Mouse (Mus musculus): ENCODE measurements around the gene Cdkn2b. TPM values are rescaled to one million over a fixed set of nuclear protein-coding genes. Genes with fewer than 3 reads are reported as not detected.

Gene Cdkn2b
- polyA plus RNA-seq, 1 experiment: 8.2 TPM

GRCm38 (mm10) chr4:89279641-89280040 is 31.2 kb downstream of the Cdkn2b start:
- Histone ChIP-seq H3K4me1 (ENCODE audit: control insufficient read depth, insufficient read depth, low read length) (peaks cover 17% of the 10 kb centered on the region), H3K27me3 (ENCODE audit: control insufficient read depth, insufficient read depth, low read length) (no peaks in the 10 kb centered on the region)

GRCm38 (mm10) chr4:89277381-89277940 is 33.4 kb downstream of the Cdkn2b start:
- Histone ChIP-seq H3K27ac (ENCODE audit: control insufficient read depth, insufficient read depth, low read depth, low read length) (no peak overlapping the region), H3K36me3 (ENCODE audit: control insufficient read depth, insufficient read depth, low read length) (no peaks in the 10 kb centered on the region), H3K4me1 (ENCODE audit: control insufficient read depth, insufficient read depth, low read length) (peaks cover 20% of the 10 kb centered on the region), H3K27me3 (ENCODE audit: control insufficient read depth, insufficient read depth, low read length) (no peaks in the 10 kb centered on the region; the same call in 1 of the 2 replicates), H3K4me3 (ENCODE audit: control insufficient read depth, low read depth, low read length) (no peak overlapping the region)
- TF ChIP-seq POLR2A (IDR thresholded peaks at IDR 0.05; ENCODE audit: control insufficient read depth, low read depth, low read length): no peak

More at GRCm38 (mm10) chr4:89279641-89280040, 31.2 kb downstream of the Cdkn2b start:
- H3K36me3 ChIP-seq (ENCODE audit: control insufficient read depth, insufficient read depth, low read length): no peaks in the 10 kb centered on the region
- TF ChIP-seq CTCF (IDR thresholded peaks at IDR 0.05; ENCODE audit: control insufficient read depth, insufficient read depth, insufficient replicate concordance, low read depth, low read length): no peak
- TF ChIP-seq POLR2A (IDR thresholded peaks at IDR 0.05; ENCODE audit: control insufficient read depth, low read depth, low read length): no peak
- no peak overlapping the region for H3K27ac ChIP-seq (ENCODE audit: control insufficient read depth, insufficient read depth, low read depth, low read length)
- no peak overlapping the region for H3K4me3 ChIP-seq (ENCODE audit: control insufficient read depth, low read depth, low read length)

DNA sequence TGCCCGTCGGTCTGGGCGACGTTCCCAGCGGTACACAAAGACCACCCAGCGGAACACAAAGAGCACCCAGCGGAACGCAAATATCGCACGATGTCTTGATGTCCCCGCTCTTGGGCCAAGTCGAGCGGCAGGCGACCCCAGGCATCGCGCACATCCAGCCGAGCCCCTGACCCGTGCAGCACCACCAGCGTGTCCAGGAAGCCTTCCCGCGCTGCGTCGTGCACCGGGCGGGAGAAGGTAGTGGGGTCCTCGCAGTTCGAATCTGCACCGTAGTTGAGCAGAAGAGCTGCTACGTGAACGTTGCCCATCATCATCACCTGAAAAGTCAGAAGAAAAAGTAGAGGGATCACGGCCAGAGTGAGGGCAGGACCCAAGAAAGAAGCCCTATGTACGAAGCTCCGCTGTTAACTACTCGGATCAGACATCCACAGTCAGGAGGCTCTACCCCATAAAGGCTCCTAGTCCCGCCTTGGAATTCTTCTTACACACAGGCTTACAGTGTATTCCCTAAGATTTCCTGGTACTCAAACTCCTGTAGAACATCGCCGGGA is 34.1 kb downstream of the Cdkn2b start:
- TF ChIP-seq CTCF (IDR thresholded peaks at IDR 0.05; ENCODE audit: control insufficient read depth, insufficient read depth, insufficient replicate concordance, low read depth, low read length): no peak
- no peak for TF ChIP-seq POLR2A (IDR thresholded peaks at IDR 0.05; ENCODE audit: control insufficient read depth, low read depth, low read length)
- Histone ChIP-seq H3K4me3 (ENCODE audit: control insufficient read depth, low read depth, low read length) (no peak overlapping the region), H3K27me3 (ENCODE audit: control insufficient read depth, insufficient read depth, low read length) (no peaks in the 10 kb centered on the region; the same call in 1 of the 2 replicates), H3K36me3 (ENCODE audit: control insufficient read depth, insufficient read depth, low read length) (no peaks in the 10 kb centered on the region), H3K4me1 (ENCODE audit: control insufficient read depth, insufficient read depth, low read length) (peaks cover 15% of the 10 kb centered on the region), H3K27ac (ENCODE audit: control insufficient read depth, insufficient read depth, low read depth, low read length) (no peak overlapping the region)

DNA sequence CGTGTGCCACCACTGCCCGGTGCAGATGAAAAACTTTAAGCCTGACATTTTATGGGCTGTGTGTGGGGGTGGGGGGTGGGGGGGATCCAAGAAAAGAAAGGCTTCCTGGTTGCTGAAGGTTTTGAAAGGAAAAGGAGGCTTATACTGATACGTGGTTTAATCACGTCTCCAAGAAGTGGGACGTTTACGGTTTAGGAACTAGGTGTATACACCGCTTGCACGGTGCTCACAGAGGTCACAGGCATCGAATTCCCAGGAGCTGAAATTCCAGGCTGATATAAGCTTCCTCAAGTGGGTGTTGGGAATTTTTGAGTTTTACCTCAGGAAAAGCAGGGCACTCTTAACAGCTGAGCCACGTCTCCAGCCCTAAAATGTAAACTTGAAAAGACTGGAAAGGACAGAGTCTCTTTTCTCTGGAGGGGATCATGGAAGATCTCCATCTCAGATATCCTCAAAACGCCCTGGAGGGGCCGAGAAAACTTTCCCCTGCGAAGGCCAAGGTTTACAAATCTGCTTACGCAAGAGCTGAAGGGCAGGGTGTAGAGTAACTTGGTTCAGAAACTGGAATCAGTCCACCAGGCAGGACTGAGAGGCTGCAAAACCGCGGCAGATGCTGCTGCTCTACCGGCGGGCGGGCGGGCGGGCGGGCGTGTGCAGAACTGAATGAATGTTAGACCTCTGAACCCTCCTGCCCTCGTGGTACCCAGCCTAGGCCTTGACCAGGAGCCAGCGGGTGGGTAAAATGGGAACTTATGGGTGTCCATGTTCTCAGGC is 34.8 kb downstream of the Cdkn2b start:
- Histone ChIP-seq H3K36me3 (ENCODE audit: control insufficient read depth, insufficient read depth, low read length) (no peaks in the 10 kb centered on the region), H3K4me3 (ENCODE audit: control insufficient read depth, low read depth, low read length) (no peak overlapping the region), H3K4me1 (ENCODE audit: control insufficient read depth, insufficient read depth, low read length) (peaks cover 14% of the 10 kb centered on the region), H3K27me3 (ENCODE audit: control insufficient read depth, insufficient read depth, low read length) (no peaks in the 10 kb centered on the region; the same call in 1 of the 2 replicates), H3K27ac (ENCODE audit: control insufficient read depth, insufficient read depth, low read depth, low read length) (no peak overlapping the region)
- no peak for TF ChIP-seq POLR2A (IDR thresholded peaks at IDR 0.05; ENCODE audit: control insufficient read depth, low read depth, low read length)
- TF ChIP-seq CTCF (IDR thresholded peaks at IDR 0.05; ENCODE audit: control insufficient read depth, insufficient read depth, insufficient replicate concordance, low read depth, low read length): no peak

DNA sequence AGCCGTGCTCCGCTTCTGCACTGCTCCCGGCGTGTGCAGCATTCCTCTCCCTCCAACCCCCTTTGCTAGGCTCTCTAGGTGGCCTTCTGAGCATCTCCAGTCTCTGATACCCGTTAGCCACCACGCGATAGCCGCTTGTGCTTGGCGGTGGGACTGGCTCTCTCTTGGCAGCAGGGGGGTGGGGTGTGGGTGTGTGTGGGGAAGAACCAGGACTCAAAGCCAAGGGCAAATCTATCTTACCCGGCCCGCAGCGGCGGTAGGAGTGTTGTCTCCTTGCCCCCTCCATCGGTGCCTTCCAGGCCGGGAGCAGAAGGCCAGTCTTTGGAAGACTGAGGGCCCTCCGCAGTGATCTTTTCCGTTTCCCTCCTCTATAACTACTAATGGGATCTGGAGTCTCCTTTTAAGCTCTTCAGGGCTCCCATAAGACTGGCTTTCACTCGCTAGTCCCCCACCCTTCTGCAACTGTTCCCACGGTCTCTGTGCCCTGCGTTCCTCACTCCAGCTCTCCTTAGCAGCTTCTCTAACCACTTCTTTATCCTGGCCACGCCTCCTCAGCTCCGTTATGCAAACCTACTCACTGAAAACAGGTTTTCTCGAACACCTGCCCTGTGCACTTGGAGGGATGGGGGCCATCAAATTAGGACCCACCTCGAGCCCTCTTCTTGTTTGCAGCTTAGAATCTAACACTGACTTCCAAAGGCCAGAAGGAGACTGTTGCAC is 35.9 kb downstream of the Cdkn2b start:
- H3K4me3 ChIP-seq (ENCODE audit: control insufficient read depth, low read depth, low read length): no peak overlapping the region
- TF ChIP-seq CTCF (IDR thresholded peaks at IDR 0.05; ENCODE audit: control insufficient read depth, insufficient read depth, insufficient replicate concordance, low read depth, low read length) (no peak), POLR2A (IDR thresholded peaks at IDR 0.05; ENCODE audit: control insufficient read depth, low read depth, low read length) (no peak)

DNA sequence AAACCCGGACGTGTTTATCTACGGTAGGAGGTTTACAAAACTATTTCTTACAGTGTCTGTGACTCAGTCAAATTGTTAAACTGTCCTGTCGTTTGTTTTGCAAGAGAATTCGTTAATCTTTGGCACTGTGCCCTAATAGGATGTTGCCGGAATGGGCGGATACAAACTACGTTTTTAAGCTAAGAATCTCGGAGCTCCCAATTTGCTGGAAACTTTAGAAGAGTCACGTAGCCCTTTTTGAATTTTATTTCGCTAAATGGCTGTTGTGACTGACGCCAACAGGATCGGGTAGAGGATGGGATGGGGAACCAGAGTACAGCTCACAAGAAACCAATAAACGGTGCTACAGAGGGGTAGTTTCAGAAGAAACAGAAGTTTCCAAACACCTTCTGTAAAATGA is 36.8 kb downstream of the Cdkn2b start:
- Histone ChIP-seq H3K4me1 (ENCODE audit: control insufficient read depth, insufficient read depth, low read length) (peaks cover 14% of the 10 kb centered on the region), H3K4me3 (ENCODE audit: control insufficient read depth, low read depth, low read length) (no peak overlapping the region), H3K27me3 (ENCODE audit: control insufficient read depth, insufficient read depth, low read length) (no peaks in the 10 kb centered on the region; the same call in 1 of the 2 replicates), H3K27ac (ENCODE audit: control insufficient read depth, insufficient read depth, low read depth, low read length) (no peak overlapping the region), H3K36me3 (ENCODE audit: control insufficient read depth, insufficient read depth, low read length) (no peaks in the 10 kb centered on the region)
- TF ChIP-seq POLR2A (IDR thresholded peaks at IDR 0.05; ENCODE audit: control insufficient read depth, low read depth, low read length) (no peak), CTCF (IDR thresholded peaks at IDR 0.05; ENCODE audit: control insufficient read depth, insufficient read depth, insufficient replicate concordance, low read depth, low read length) (no peak)

More for the DNA sequence above, 35.9 kb downstream of the Cdkn2b start:
- Histone ChIP-seq H3K4me1 (ENCODE audit: control insufficient read depth, insufficient read depth, low read length) (peaks cover 14% of the 10 kb centered on the region), H3K27me3 (ENCODE audit: control insufficient read depth, insufficient read depth, low read length) (no peaks in the 10 kb centered on the region; the same call in 1 of the 2 replicates), H3K27ac (ENCODE audit: control insufficient read depth, insufficient read depth, low read depth, low read length) (no peak overlapping the region), H3K36me3 (ENCODE audit: control insufficient read depth, insufficient read depth, low read length) (no peaks in the 10 kb centered on the region)

GRCm38 (mm10) chr4:89273585-89273984 is 37.3 kb downstream of the Cdkn2b start:
- H3K4me3 ChIP-seq (ENCODE audit: control insufficient read depth, low read depth, low read length): peak overlapping the region; percentile 71
- no peaks in the 10 kb centered on the region; the same call in 1 of the 2 replicates for H3K27me3 ChIP-seq (ENCODE audit: control insufficient read depth, insufficient read depth, low read length)
- no peak overlapping the region for H3K27ac ChIP-seq (ENCODE audit: control insufficient read depth, insufficient read depth, low read depth, low read length)
- no peak for TF ChIP-seq POLR2A (IDR thresholded peaks at IDR 0.05; ENCODE audit: control insufficient read depth, low read depth, low read length)
- TF ChIP-seq CTCF (IDR thresholded peaks at IDR 0.05; ENCODE audit: control insufficient read depth, insufficient read depth, insufficient replicate concordance, low read depth, low read length): no peak
- peaks cover 14% of the 10 kb centered on the region for H3K4me1 ChIP-seq (ENCODE audit: control insufficient read depth, insufficient read depth, low read length)
- H3K36me3 ChIP-seq (ENCODE audit: control insufficient read depth, insufficient read depth, low read length): no peaks in the 10 kb centered on the region
